Mouse (Mus musculus) cerebellum, postnatal 14 days (tissue): ENCODE data around the gene Sema6d.

ENCODE experiments used
- DNase-seq, 2 experiments: peaks; one replicate each; pipeline ENCODE4 v3.0.0; 2021; ENCODE audit warnings: mixed read lengths in 2 of 2

The Sema6d gene

GRCm38 (mm10) chr2:124403981-124404380, 314.2 kb downstream of the Sema6d start:
- peak; percentile 12 to 20 for DNase-seq

GRCm38 (mm10) chr2:124404631-124405562, 315.1 kb downstream of the Sema6d start:
- no peak for DNase-seq

GRCm38 (mm10) chr2:124408956-124409355, 319.2 kb downstream of the Sema6d start:
- no peak for DNase-seq

GRCm38 (mm10) chr2:124416730-124417129, 327.0 kb downstream of the Sema6d start:
- DNase-seq, result no peak

DNA sequence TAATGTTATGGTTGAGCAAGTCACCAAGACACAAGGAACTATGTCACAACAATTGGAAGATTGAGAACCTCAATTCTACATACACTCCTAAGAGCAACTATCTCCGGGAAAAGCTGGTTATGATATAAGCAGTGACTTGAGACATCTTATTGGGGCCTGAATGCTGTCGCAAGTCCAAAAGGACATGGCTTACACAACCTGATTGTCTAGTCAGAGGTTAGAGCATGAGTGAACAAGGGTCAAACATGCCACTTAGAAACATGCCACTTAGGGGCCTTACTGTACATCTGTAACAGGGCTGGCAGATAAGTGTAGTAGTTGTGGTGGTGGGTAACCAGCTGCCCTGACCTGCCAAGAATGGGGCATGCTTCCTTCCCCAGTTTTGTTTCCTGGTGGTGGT, 328.6 kb downstream of the Sema6d start:
- DNase-seq, result no peak

- no peak for DNase-seq
Measured at GRCm38 (mm10) chr2:124420170-124420825, 330.5 kb downstream of the Sema6d start.

GRCm38 (mm10) chr2:124429744-124430143, 340.0 kb downstream of the Sema6d start:
- no peak for DNase-seq

DNA sequence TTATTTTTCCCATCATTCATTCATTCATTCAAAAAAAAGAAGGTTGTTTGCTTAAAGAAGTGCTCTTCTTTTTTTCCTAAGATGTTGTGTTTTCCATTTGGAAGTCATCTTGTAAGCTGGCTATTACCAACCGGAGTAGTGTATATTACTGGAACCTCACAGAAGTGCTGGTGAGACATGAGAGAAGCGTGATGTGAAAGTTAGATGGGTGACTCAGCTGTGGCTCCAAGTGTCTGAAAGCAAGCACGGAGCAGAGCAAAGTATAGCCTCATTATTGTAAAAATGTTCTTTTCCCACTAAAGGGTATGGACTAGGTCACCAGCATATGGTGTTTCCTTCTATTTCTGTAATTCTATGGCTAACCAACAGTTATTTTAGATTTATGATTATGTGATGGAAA, 340.9 kb downstream of the Sema6d start:
- DNase-seq, result no peak

DNA sequence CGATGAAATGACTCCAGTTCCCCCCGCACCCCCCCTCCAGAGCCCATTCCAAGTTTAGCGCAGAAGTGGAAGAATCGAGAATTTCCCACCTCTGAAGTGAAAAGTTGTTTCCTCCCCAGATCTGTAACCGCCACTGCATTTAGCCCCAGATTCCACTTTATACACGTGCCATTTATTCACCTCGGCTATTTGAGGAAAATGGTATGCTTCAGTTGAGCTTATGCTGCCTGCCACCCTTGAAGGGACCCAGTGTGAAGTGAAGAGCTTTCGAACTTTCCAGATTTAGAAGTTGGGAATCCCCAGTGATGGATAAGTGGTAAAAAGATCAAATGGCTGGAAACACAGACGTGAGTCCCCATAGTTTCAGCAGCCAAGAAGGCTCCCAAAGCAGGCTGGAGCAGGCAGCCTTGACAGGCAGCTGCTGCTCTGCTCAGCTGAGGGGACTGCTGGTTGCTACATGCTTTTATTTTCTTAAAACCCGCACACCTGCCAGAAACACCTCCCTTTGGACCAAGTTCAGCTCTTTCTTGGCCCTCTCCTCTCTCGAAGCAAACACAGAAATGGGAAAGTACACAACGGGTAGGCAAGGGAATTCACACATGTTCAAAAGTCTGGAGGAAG, 345.7 kb downstream of the Sema6d start:
- no peak for DNase-seq

DNA sequence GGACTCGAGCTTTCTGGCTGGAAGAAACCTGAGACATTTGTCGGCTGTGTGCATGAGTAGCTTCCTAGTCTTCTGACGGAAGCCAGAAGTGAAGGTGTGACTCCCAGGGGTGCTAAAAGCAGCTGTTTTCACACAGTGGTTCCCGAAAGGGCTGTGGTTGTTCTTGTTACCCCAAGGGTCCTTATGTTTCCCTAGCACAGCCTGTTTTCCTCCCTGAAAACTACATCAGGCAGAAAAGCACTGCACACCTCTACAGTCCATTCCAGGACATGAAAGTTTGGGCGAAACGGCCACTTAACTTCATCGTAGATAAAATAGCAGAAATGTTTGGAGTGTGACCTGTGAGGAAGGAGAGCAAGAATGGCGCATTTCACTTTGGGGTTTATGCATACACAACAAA, 346.9 kb downstream of the Sema6d start:
- DNase-seq, result no peak

DNA sequence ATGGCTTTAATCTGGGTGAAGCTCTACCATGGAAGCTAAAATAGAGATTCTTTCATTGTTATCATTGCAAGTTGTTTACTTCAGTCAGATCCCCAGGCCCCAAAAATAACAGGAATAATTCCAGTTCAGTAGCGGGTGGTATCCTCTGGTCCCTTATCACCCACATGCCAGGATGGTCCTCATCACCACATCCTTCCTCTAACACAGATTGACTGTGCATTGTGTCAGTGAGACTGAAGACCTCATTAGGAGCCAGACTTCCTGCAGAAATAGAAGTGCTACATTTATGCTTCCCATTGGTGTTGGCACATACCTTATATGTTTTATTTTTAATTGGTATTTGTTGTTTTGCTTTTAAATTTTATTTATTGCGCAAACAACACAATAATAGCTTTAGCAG, 354.4 kb downstream of the Sema6d start:
- DNase-seq, result no peak

GRCm38 (mm10) chr2:124455881-124456280, 366.1 kb downstream of the Sema6d start:
- no peak for DNase-seq

GRCm38 (mm10) chr2:124456999-124457398, 367.2 kb downstream of the Sema6d start:
- DNase-seq, result no peak

DNA sequence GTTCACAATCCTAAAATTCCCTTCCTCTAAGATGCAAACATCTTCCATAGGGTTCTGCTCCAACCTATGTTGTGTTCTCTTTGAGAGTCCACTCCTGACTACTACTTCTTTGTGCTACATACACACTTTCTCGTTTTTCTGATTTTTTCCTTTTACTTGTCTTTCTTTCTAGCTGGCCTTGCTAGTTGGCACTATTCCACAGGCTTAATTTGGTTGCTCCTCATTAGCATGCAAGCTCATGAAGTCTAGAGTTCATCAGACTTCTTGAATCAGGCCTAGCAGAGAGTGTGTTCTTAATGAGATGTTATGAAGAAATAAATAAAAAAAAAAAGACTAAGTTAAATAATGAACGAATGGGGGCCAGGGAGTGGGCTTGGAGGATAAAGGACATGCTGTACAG, 368.3 kb downstream of the Sema6d start:
- no peak for DNase-seq

GRCm38 (mm10) chr2:124460956-124461355, 371.2 kb downstream of the Sema6d start:
- no peak for DNase-seq

GRCm38 (mm10) chr2:124461378-124461851, 371.6 kb downstream of the Sema6d start:
- DNase-seq, result no peak

DNA sequence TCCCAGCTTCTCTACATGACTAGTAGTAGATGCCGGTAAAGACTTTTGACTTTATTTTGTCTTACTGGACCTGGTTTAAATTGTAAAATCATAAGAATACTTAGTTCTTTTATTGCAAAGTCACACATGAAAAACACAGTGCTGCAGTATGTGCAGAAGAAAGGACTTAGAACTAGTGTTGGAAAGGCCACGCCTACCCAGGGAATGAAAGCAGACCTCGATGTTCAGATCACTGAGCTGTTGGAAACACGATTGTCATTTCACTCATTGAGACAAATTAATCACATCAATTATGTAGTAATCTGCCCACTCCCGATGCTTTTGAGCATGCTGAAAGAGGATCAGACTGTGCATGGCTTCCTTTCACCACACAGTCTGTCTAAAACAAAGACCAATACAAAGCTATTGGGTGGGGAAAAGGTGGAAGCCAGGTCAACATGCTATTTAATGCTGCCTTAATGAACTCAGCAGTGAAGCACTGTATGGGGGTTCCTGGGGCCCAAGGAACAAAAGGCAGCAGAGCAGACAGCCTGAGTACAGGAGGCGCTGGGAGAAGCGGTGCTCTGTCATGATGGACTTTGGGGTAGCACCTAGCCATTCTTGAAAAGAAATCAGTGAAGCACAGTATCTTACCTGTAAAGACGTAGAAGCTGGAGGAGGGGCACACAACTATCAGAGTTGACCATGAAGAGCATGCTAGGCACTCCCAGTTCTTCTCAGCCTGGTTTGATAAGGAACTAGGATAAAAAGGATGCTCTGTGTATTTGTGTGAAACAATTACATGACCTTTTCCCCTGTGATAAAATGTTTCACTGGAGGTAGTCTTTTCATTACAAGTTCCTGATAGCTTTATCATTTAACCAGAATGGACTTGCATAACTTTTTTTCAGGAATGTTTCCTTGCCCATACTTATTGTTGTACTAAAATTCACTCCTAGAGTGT, 375.5 kb downstream of the Sema6d start:
- no peak for DNase-seq

GRCm38 (mm10) chr2:124467429-124467828, 377.7 kb downstream of the Sema6d start:
- peak; percentile 28 to 49 for DNase-seq

GRCm38 (mm10) chr2:124470346-124471042, 380.7 kb downstream of the Sema6d start:
- DNase-seq, result no peak

DNA sequence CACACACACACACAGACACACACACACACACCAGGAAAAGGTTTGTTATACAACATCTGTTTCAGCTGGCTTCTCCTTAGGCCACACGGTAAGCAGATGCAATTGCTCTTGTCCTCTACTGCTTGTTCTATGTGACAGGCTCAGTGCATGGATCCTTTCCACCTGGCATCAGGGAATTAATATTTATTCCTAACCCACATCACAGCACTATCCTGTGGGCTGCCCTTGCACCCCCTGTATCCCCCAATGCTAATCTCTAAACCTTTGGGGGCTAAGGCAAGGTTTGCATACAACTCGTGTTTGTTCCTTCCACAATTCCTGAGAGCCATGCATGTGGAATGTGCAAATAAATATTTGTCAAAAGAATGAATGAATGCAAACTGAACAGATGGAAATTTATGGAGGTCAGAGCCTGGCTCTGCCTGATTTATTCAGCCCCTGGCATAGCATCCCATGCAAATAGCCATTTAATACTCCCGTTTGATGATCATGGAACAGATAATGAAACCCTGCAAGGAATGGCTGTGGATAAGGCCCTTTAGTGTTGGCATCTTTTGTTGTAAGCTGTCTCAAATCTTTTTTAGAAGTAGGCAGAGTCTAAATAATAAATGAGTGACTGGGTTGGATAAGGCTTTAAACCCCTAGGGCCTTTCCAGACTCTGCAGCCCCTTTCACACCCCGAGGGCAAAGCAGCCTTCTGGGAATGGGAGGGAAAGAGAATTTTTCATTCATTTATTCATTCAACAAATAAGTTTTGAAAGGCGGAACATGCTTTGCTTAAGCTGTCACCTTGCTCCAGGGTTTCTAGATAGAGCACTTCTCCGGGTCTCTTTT, 383.1 kb downstream of the Sema6d start:
- no peak for DNase-seq

DNA sequence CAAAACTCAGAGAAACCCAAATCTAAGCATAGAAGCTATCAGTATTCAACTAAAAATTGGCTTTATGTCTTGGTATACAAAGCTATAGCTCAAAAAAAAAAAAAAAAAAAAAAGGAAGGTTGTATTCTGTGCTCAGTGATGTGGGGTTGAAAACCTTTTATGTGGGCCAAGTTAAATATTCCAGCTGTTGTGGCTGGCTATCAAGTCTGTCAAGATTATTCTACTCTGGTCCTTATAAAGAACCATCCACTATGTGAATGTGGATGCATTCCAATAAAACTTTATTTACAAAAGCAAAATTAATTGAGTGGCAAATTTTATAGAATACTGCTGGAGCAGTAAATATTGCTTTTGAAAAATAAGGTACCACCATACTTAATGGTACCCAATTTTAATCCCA, 388.1 kb downstream of the Sema6d start:
- no peak for DNase-seq
